Mouse (Mus musculus): ENCODE measurements around the gene Hist1h2ad.
A peak's percentile ranks its signal among the peaks of the same experiment; 100 is the strongest.
"Not testable (repeated sequence)": the region's sequence is repeated elsewhere in the genome, so short reads cannot be mapped to it uniquely, and the experiment has no call there.

Gene Hist1h2ad

GRCm38 (mm10) chr13:23586099-23586939 is 12.1 kb downstream of the Hist1h2ad start:
- DNase-seq = no peak

- DNase-seq = no peak
These were observed 12.7 kb downstream of the Hist1h2ad start for GRCm38 (mm10) chr13:23586940-23587225.

GRCm38 (mm10) chr13:23591206-23591605 is 17.0 kb downstream of the Hist1h2ad start:
- no peak for DNase-seq

GRCm38 (mm10) chr13:23591886-23592285 is 17.7 kb downstream of the Hist1h2ad start:
- not testable (repeated sequence) for DNase-seq

- DNase-seq = no peak
These were observed 18.4 kb downstream of the Hist1h2ad start for GRCm38 (mm10) chr13:23592614-23593013.

GRCm38 (mm10) chr13:23593051-23593770 is 19.0 kb downstream of the Hist1h2ad start:
- DNase-seq = peak; percentile 36 to 38

- no peak for DNase-seq
These were observed 21.0 kb downstream of the Hist1h2ad start for GRCm38 (mm10) chr13:23595185-23595584.

- DNase-seq = no peak
These were observed 21.6 kb downstream of the Hist1h2ad start for GRCm38 (mm10) chr13:23595622-23596372.

- DNase-seq = peak; percentile 62 to 92
These were observed 23.8 kb downstream of the Hist1h2ad start for GRCm38 (mm10) chr13:23597957-23598356.

GRCm38 (mm10) chr13:23603182-23603699 is 29.1 kb downstream of the Hist1h2ad start:
- no peak for DNase-seq

- DNase-seq = no peak
These were observed 30.3 kb downstream of the Hist1h2ad start for GRCm38 (mm10) chr13:23604452-23604851.

- no peak for DNase-seq
These were observed 30.9 kb downstream of the Hist1h2ad start for GRCm38 (mm10) chr13:23605052-23605451.

- DNase-seq = no peak
These were observed 35.0 kb downstream of the Hist1h2ad start for GRCm38 (mm10) chr13:23609209-23609608.

GRCm38 (mm10) chr13:23609844-23610243 is 35.7 kb downstream of the Hist1h2ad start:
- DNase-seq = no peak

- DNase-seq = no peak
These were observed 36.2 kb downstream of the Hist1h2ad start for GRCm38 (mm10) chr13:23610393-23610792.

GRCm38 (mm10) chr13:23611638-23612037 is 37.5 kb downstream of the Hist1h2ad start:
- DNase-seq = no peak

GRCm38 (mm10) chr13:23620056-23620732 is 46.0 kb downstream of the Hist1h2ad start:
- DNase-seq = no peak

- peak; percentile 73 to 88 for DNase-seq
These were observed 46.8 kb downstream of the Hist1h2ad start, which contains the start of gene Hist1h2be for GRCm38 (mm10) chr13:23620733-23621531. Gene Hist1h2be (minus strand): TSS chr13:23621124.

GRCm38 (mm10) chr13:23621532-23622174 is 47.5 kb downstream of the Hist1h2ad start:
- DNase-seq = peak; percentile 73 to 81

GRCm38 (mm10) chr13:23622175-23622671 is 48.0 kb downstream of the Hist1h2ad start, which contains the start of gene Hist1h1e:
Gene Hist1h1e (minus strand): TSS chr13:23622558.
- DNase-seq = peak; percentile 91 to 93
